Mouse (Mus musculus) layer of hippocampus, adult 18-20 months (tissue): Measurements from ENCODE around the gene Zfp655. TPM values are rescaled to one million over a fixed set of nuclear protein-coding genes. Genes with fewer than 3 reads are reported as not detected.
"Not testable (repeated sequence)": the region's sequence is repeated elsewhere in the genome, so short reads cannot be mapped to it uniquely, and the experiment has no call there.

Source experiments
- DNase-seq, 2 experiments: peaks; one replicate each; pipeline ENCODE4 v3.0.0; 2022; ENCODE audit warnings: low spot score in 2 of 2
- total RNA-seq, 2 experiments: library from RNA; stranded (reverse); gene quantifications; 2 replicates each; pipeline ENCODE4 v1.2.3; 2021

Zfp655 gene
- total RNA-seq, 2 experiments from 2014 or later: 27.6 to 28.9 TPM

GRCm38 (mm10) chr5:145219981-145220380 lies 11.5 kb upstream of the Zfp655 start:
- DNase-seq: no peak

GRCm38 (mm10) chr5:145222840-145223239 lies 8.7 kb upstream of the Zfp655 start:
- no peak for DNase-seq

- no peak for DNase-seq
Measured at GRCm38 (mm10) chr5:145223395-145223794, 8.1 kb upstream of the Zfp655 start.

- no peak for DNase-seq
Measured at GRCm38 (mm10) chr5:145226453-145226852, 5.1 kb upstream of the Zfp655 start.

- DNase-seq: not testable (repeated sequence)
Measured at GRCm38 (mm10) chr5:145229283-145229682, 2.2 kb upstream of the Zfp655 start.

GRCm38 (mm10) chr5:145230641-145231040 lies 874 bp upstream of the Zfp655 start:
- DNase-seq: no peak

- DNase-seq: no peak
Measured at GRCm38 (mm10) chr5:145231893-145232411, 437 bp downstream of the Zfp655 start.

- DNase-seq: peak in 1 of 2 experiments; percentile 20
Measured at GRCm38 (mm10) chr5:145234636-145235035, 3.1 kb downstream of the Zfp655 start.

GRCm38 (mm10) chr5:145249520-145249919 lies 18.0 kb downstream of the Zfp655 start:
- no peak for DNase-seq

GRCm38 (mm10) chr5:145273568-145273967 lies 42.1 kb downstream of the Zfp655 start:
- not testable (repeated sequence) for DNase-seq

- no peak for DNase-seq
Measured at GRCm38 (mm10) chr5:145279948-145280347, 48.4 kb downstream of the Zfp655 start.

- DNase-seq: peak; percentile 85 to 92
Measured at GRCm38 (mm10) chr5:145280371-145281143, 49.0 kb downstream of the Zfp655 start, which contains the start of gene Zscan25. TSS of gene Zscan25 (plus strand) at chr5:145280500.

GRCm38 (mm10) chr5:145288382-145288781 lies 56.9 kb downstream of the Zfp655 start:
- no peak for DNase-seq

GRCm38 (mm10) chr5:145290697-145291096 lies 59.2 kb downstream of the Zfp655 start:
- no peak for DNase-seq

GRCm38 (mm10) chr5:145292398-145292797 lies 60.9 kb downstream of the Zfp655 start:
- no peak for DNase-seq

Other genes with a start within 250 kb of the Zfp655 start
- gene Gm4871, start 199.0 kb upstream of the Zfp655 start, total RNA-seq: not detected
- gene 1700018F24Rik, start 188.7 kb upstream of the Zfp655 start, total RNA-seq: not detected
- 100 to 1,000 TPM; 254 to 263 TPM for gene Arpc1a, start 147.9 kb upstream of the Zfp655 start, total RNA-seq
- not detected for gene Kpna7, start 147.7 kb upstream of the Zfp655 start, total RNA-seq
- gene Arpc1b, start 117.5 kb upstream of the Zfp655 start, total RNA-seq: 10 to 100 TPM; 17.5 to 19.1 TPM
- gene Pdap1, start 91.5 kb upstream of the Zfp655 start, total RNA-seq: 10 to 100 TPM; 88.5 to 94.7 TPM
- 10 to 100 TPM; 66.7 to 71.9 TPM for gene Bud31, start 91.4 kb upstream of the Zfp655 start, total RNA-seq
- 10 to 100 TPM; 25.2 to 28.5 TPM for gene Ptcd1, start 64.6 kb upstream of the Zfp655 start, total RNA-seq
- gene Cpsf4, start 64.5 kb upstream of the Zfp655 start, total RNA-seq: 10 to 100 TPM; 23.5 to 23.8 TPM
- gene Atp5j2, start 39.7 kb upstream of the Zfp655 start, total RNA-seq: 100 to 1,000 TPM; 241 to 256 TPM
- 10 to 100 TPM; 12.6 to 12.8 TPM for gene Zkscan14, start 29.8 kb upstream of the Zfp655 start, total RNA-seq
- gene Zkscan5, start 27.2 kb upstream of the Zfp655 start, total RNA-seq: 10 to 100 TPM; 11.6 to 12.0 TPM
- 10 to 100 TPM; 19.7 to 20.1 TPM for gene Zscan25, start 48.8 kb downstream of the Zfp655 start, total RNA-seq
- gene Cyp3a57, start 113.6 kb downstream of the Zfp655 start, total RNA-seq: not detected
- gene Cyp3a16, start 238.0 kb downstream of the Zfp655 start, total RNA-seq: not detected